Mouse (Mus musculus) liver, adult 2 months (tissue): ENCODE results near the gene Cox15.

Experiments
- CTCF ChIP-seq: fragments of 200-500 bp; IDR thresholded peaks from 2 replicates; pipeline ENCODE4 v1.5.1; 2011; ENCODE audit warnings: low read depth, low read length, control low read depth
- POLR2A ChIP-seq: fragments of 200-500 bp; IDR thresholded peaks from 2 replicates; pipeline ENCODE4 v1.6.1; 2011; ENCODE audit warnings: low read length, control low read depth; ENCODE audit not compliant: insufficient read depth; ENCODE audit errors: extremely low read depth

DNA sequence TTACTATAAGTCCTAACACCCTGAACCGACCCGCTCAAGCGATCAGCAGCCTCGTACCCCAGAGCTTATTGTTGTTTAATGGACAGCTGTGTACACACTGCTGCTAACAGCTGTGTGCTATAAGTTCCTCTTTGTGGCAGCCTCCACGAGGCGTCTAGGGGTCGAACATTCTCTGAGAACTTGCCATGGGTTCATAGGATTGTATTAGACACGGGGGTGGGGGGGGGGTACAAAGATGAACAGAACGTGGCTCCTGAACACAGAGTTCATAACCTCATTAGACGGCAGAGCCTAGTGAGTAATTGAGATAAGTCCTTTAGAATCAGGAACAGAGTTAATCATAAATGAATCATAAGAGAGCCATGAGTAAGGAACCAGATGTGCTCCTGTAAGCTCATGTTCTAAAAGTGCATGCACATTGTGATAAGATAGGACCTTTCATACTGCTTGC, 57.3 kb downstream of the Cox15 start:
- no peak for TF ChIP-seq CTCF
- no peak for TF ChIP-seq POLR2A
